Mouse (Mus musculus) liver, adult 2 months (tissue): ENCODE results near the gene Krt8. TPM values are rescaled to one million over a fixed set of nuclear protein-coding genes. Genes with fewer than 3 reads are reported as not detected.
A peak's percentile ranks its signal among the peaks of the same experiment; 100 is the strongest.

ENCODE experiments used
- DNase-seq: peaks from one replicate; pipeline ENCODE4 v3.0.0-alpha.2; 2011; ENCODE audit warnings: low read depth, low spot score; ENCODE audit errors: extremely low read depth
- H3K27ac ChIP-seq: fragments of 200-500 bp; replicated peaks from 2 replicates; pipeline ENCODE4 v1.5.1; 2012; ENCODE audit warnings: low read depth, mild to moderate bottlenecking, control low read depth, inconsistent platforms, low read length; ENCODE audit not compliant: insufficient read depth
- H3K27me3 ChIP-seq: fragments of 200-500 bp; 2 replicates; pipeline ENCODE4 v1.6.1; 2012; ENCODE audit warnings: mild to moderate bottlenecking, moderate library complexity, low read length, inconsistent platforms; ENCODE audit not compliant: control insufficient read depth, insufficient read depth
- H3K36me3 ChIP-seq: fragments of 200-500 bp; 2 replicates; pipeline ENCODE4 v1.6.1; 2012; ENCODE audit warnings: low read length, inconsistent platforms; ENCODE audit not compliant: control insufficient read depth, insufficient read depth
- H3K4me1 ChIP-seq: fragments of 200-500 bp; 2 replicates; pipeline ENCODE4 v1.6.1; 2011; ENCODE audit warnings: low read length; ENCODE audit not compliant: control insufficient read depth, insufficient read depth
- H3K4me3 ChIP-seq: fragments of 200-500 bp; 2 replicates; pipeline ENCODE4 v1.5.1; 2011; ENCODE audit warnings: low read depth, mild to moderate bottlenecking, control low read depth, low read length, moderate library complexity; ENCODE audit not compliant: insufficient read depth
- H3K79me2 ChIP-seq: fragments of 200-500 bp; 2 replicates; pipeline ENCODE4 v1.6.1; 2012; ENCODE audit warnings: inconsistent platforms, mild to moderate bottlenecking, low read length, moderate library complexity; ENCODE audit not compliant: control insufficient read depth, insufficient read depth
- H3K9ac ChIP-seq: fragments of 200-500 bp; 2 replicates; pipeline ENCODE4 v1.6.1; 2012; ENCODE audit warnings: low read depth, mild to moderate bottlenecking, control low read depth, inconsistent platforms, low read length
- CTCF ChIP-seq: fragments of 200-500 bp; IDR thresholded peaks from 2 replicates; pipeline ENCODE4 v1.5.1; 2011; ENCODE audit warnings: low read depth, low read length, control low read depth
- POLR2A ChIP-seq: fragments of 200-500 bp; IDR thresholded peaks from 2 replicates; pipeline ENCODE4 v1.6.1; 2011; ENCODE audit warnings: low read length, control low read depth; ENCODE audit not compliant: insufficient read depth; ENCODE audit errors: extremely low read depth
- WGBS: fragments of 180-500 bp; shearing (Covaris S2); methylation state at CpG from one replicate; pipeline ENCODE4 v1.1.7; 2018; 5-methylcytosine and 5-hydroxymethylcytosine counted together
- polyA plus RNA-seq: library from polyadenylated mRNA; depleted of rRNA; stranded (reverse); fragments of >200 nt; gene quantifications from 2 replicates; pipeline ENCODE4 v1.2.3, GENCODE M21; 2012
- total RNA-seq: library from RNA; depleted of rRNA; stranded (reverse); fragments of >200 nt; gene quantifications from 2 replicates; pipeline ENCODE4 v1.2.3, GENCODE M21; 2014

Krt8 gene
- total and polyA plus RNA-seq, 2 experiments = 155 to 251 TPM

DNA sequence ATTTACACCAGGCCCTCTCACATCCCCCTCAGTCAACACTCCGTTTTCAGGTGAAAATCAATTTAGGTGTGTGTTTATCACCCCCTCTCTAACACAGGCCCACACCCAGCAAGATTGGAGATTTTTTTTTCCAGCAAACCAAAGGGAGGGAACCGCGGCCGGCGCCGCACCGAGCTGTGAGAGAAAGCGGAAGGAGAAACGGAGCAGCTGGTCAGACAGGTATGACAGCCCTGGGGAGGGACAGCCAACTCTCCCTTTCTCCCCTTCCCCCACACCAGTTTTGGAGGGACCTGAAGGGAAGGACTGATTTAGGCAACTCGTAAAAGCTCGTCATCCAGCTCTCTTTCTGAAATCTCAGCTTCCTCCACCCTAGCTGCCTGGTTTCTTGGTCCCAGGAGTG, 2.0 kb upstream of the Krt8 start:
- Histone ChIP-seq H3K4me3 (no peak overlapping the region), H3K27me3 (no peaks in the 10 kb centered on the region), H3K9ac (no peak overlapping the region)

DNA sequence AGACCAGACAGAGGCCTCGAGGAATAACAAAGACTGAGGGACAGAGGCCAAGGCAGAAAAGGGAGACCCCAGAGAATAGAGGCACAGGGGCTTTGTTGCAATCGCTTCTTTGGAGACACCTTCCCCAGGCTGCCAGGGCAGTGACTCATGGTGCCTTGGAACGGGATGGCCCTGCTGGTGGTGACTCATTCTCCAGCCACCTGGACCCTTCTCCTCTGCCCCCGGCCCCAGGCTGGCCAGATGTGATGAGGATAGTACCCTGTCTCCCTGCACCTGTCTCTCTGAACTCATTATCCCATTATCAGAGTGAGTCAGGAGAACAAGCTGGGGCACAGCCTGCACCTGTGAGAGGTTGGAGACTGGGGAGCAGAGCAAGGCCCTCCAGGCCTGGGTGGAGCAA, 1.0 kb upstream of the Krt8 start:
- no peak for TF ChIP-seq POLR2A
- no peak for TF ChIP-seq CTCF
- Histone ChIP-seq H3K27me3 (no peaks in the 10 kb centered on the region), H3K4me3 (no peak overlapping the region), H3K9ac (no peak overlapping the region), H3K4me1 (peaks cover 4% of the 10 kb centered on the region; the same call in 1 of the 2 replicates), H3K36me3 (peaks cover 7% of the 10 kb centered on the region), H3K27ac (no peak overlapping the region), H3K79me2 (no peaks in the 10 kb centered on the region)
- 65% methylated on average over 4 of the region's 4 CpGs for WGBS
- DNase-seq = no peak

More for the DNA sequence above, 2.0 kb upstream of the Krt8 start:
- Histone ChIP-seq H3K27ac (no peak overlapping the region), H3K79me2 (no peaks in the 10 kb centered on the region), H3K36me3 (no peaks in the 10 kb centered on the region), H3K4me1 (peaks cover 4% of the 10 kb centered on the region; the same call in 1 of the 2 replicates)
- no peak for DNase-seq
- WGBS = 13% methylated on average over 11 of the region's 11 CpGs
- TF ChIP-seq CTCF (no peak), POLR2A (no peak)

DNA sequence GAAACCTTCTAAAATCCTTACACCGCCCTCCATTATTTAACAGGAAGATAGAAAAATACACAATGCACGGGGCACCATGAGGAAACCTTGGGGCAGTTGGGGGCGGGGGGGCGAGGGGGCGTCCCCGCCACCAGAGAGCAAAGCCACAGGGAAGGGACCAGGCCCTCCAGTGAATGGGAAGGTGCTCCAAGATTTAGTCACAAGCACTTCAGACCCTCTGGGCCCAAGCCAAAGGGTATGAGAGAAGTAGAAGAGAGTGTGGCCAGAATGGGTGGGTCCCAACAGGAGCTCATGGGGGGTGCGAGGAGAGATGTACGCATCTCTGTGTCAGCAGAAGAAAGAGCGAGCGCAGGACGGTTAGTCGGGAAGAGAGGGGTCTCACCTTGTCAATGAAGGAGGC, 766 bp downstream of the Krt8 start:
- 14% methylated on average over 12 of the region's 12 CpGs for WGBS
- Histone ChIP-seq H3K27ac (peak overlapping the region; percentile 72), H3K9ac (peak overlapping the region; percentile 60), H3K4me1 (peaks cover 4% of the 10 kb centered on the region; the same call in 1 of the 2 replicates), H3K27me3 (no peaks in the 10 kb centered on the region), H3K79me2 (no peaks in the 10 kb centered on the region), H3K4me3 (peak overlapping the region; percentile 78), H3K36me3 (peaks cover 13% of the 10 kb centered on the region)
- DNase-seq = no peak
- TF ChIP-seq CTCF (no peak), POLR2A (no peak)

DNA sequence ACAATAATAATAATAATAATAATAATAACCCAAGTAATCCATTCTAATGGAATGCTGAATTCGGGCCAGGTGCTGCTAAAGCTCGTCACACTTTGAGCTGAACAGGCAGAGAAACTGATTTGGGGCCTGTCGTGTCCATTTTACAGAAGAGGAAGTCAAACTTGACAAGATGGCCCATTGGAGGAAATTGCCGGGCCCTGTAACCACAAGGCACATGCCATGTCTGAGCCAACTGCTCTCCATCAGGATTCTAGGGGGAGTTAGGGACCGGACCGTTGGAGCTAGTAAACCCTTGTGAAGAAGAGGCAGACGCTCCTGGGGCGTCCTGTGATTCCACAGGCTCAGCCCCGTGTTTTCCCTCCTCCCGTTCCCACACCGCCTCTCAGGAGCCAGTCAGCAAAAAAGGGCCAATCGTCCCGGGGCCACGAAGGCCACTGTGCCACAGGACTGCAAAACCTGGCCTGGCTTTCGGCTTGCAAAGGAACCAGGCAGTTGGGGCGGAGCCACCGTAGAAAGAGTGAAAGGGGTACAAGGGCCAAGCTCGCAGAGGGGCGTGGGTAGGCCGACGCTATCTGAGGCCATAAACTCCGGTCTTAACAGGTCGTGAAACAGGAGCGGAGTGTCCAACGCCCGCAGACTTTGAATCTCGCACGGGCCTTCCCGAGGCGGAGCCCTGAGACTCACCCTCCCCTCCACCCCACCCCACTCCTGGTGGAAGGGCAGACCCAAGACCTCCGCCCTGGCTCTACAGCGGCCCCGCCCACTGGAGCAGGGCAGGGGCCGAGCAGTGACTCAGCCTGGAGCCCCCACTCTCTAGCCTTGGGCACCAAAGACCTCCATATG, 1.4 kb downstream of the Krt8 start:
- peak overlapping the region; percentile 72 for H3K27ac ChIP-seq
- no peaks in the 10 kb centered on the region for H3K27me3 ChIP-seq
- H3K4me3 ChIP-seq = peak overlapping the region; percentile 78
- peaks cover 18% of the 10 kb centered on the region for H3K36me3 ChIP-seq
- TF ChIP-seq CTCF = no peak
- TF ChIP-seq POLR2A = no peak
- peak overlapping the region; percentile 60 for H3K9ac ChIP-seq
- 3% methylated on average over 34 of the region's 34 CpGs for WGBS
- DNase-seq = peak; percentile 97
- H3K79me2 ChIP-seq = no peaks in the 10 kb centered on the region
- H3K4me1 ChIP-seq = peaks cover 4% of the 10 kb centered on the region; the same call in 1 of the 2 replicates

DNA sequence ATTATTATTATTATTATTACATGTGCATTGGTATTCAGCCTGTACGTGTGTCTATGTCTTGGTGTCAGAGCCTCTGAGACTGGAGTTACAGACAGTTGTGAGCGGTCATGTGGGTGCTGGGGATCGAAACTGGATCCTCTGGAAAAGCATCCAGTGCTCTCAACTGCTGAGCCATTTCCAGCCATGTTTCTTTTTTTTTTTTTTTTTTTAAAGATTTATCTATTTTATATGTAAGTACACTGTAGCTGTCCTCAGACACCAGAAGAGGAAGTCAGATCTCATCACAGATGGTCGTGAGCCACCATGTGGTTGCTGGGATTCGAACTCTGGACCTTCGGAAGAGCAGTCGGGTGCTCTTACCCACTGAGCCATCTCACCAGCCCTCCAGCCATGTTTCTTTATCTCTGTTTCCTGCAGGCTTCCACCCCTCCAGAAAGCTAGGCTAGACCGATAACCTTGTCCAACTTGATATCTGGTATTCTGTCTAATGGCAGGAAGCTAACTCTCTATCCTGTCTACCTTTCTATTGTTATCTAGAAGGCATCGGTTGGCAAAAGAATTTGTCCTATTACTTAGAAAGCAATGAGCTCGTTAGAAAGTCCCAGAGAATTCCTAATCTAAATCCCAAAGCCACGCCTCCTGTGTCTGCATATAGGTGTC, 4.5 kb downstream of the Krt8 start:
- H3K27me3 ChIP-seq = no peaks in the 10 kb centered on the region
- H3K9ac ChIP-seq = no peak overlapping the region
- no peak overlapping the region for H3K27ac ChIP-seq
- H3K79me2 ChIP-seq = no peaks in the 10 kb centered on the region
- DNase-seq = no peak
- TF ChIP-seq CTCF = no peak
- TF ChIP-seq POLR2A = no peak
- no peak overlapping the region for H3K4me3 ChIP-seq
- peaks cover 4% of the 10 kb centered on the region; the same call in 1 of the 2 replicates for H3K4me1 ChIP-seq
- peaks cover 21% of the 10 kb centered on the region for H3K36me3 ChIP-seq
- 87% methylated on average over 11 of the region's 11 CpGs for WGBS
